ENCODE assay signal across 10 mouse cellular contexts in genomic region chr16:4374780-4375380, GRCm38 (mm10). TPM values are rescaled to one million over a fixed set of nuclear protein-coding genes. Genes with fewer than 3 reads are reported as not detected.
A peak's percentile ranks its signal among the peaks of the same experiment; 100 is the strongest.
DNase-seq lines count a peak whose midpoint lies in the region; ATAC-seq and TF ChIP-seq lines count a peak whose summit lies in the region.
"Had no signal": no experiment of that assay in that cellular context is flagged by ENCODE, and none has a peak within 500 bp of the region (broad histone marks: within the 10 kb centered on the region; RNA-seq: fewer than 3 reads in every experiment).

No protein-coding gene starts in this region.

- H3K27ac ChIP-seq in heart, embryonic 16.5 days (ENCODE audit: low read length), result peak overlapping the region; percentile 22; the same call in 1 of the 2 replicates
- no peak overlapping the region for H3K27ac ChIP-seq in midbrain, embryonic 16.5 days (ENCODE audit: low read length)
- no peak overlapping the region for H3K27ac ChIP-seq in hindbrain, postnatal 0 days
- H3K27ac ChIP-seq: limb, embryonic 15.5 days had no signal

- no peak overlapping the region for H3K9ac ChIP-seq in heart, embryonic 16.5 days (ENCODE audit: low read length)
- H3K9ac ChIP-seq in midbrain, embryonic 16.5 days (ENCODE audit: low read depth, low read length), result no peak overlapping the region
- H3K9ac ChIP-seq in hindbrain, postnatal 0 days (replicated peaks; ENCODE audit: low read length), result no peak overlapping the region
- H3K9ac ChIP-seq: limb, embryonic 15.5 days had no signal

- DNase-seq in left cerebral cortex, postnatal 25 days (ENCODE audit: low spot score in 2 of 2), result peak; percentile 40 to 42
- DNase-seq in left cerebral cortex, adult 11 months (ENCODE audit: low spot score), result no peak
- DNase-seq in adrenal gland, postnatal 25 days, result peak; percentile 70
- peak; percentile 7 to 40 for DNase-seq in lung, postnatal 4 days
- DNase-seq in spleen, postnatal 14 days (ENCODE audit: low spot score in 2 of 2), result no peak
- no peak for DNase-seq in hindbrain, postnatal 0 days (ENCODE audit: low spot score)

- no peak overlapping the region for H3K4me3 ChIP-seq in heart, embryonic 16.5 days (ENCODE audit: low read length)
- H3K4me3 ChIP-seq in midbrain, embryonic 16.5 days (ENCODE audit: low read depth, low read length), result no peak overlapping the region
- H3K4me3 ChIP-seq in hindbrain, postnatal 0 days (ENCODE audit: low read length), result no peak overlapping the region
- H3K4me3 ChIP-seq: limb, embryonic 15.5 days had no signal

- no peaks in the 10 kb centered on the region for H3K36me3 ChIP-seq in heart, embryonic 16.5 days (ENCODE audit: control insufficient read depth, insufficient read depth)
- H3K36me3 ChIP-seq in midbrain, embryonic 16.5 days (ENCODE audit: control insufficient read depth, insufficient read depth, low read length), result no peaks in the 10 kb centered on the region
- H3K36me3 ChIP-seq in hindbrain, postnatal 0 days (ENCODE audit: insufficient read depth, low read length), result no peaks in the 10 kb centered on the region
- H3K36me3 ChIP-seq: limb, embryonic 15.5 days had no signal

- TF ChIP-seq CTCF in hindbrain, postnatal 0 days (IDR thresholded peaks at IDR 0.05; ENCODE audit: low read depth), result no peak

- no peaks in the 10 kb centered on the region for H3K9me3 ChIP-seq in heart, embryonic 16.5 days (replicated peaks; ENCODE audit: control insufficient read depth, low read length)
- no peaks in the 10 kb centered on the region for H3K9me3 ChIP-seq in midbrain, embryonic 16.5 days (replicated peaks; ENCODE audit: control insufficient read depth, low read length, poor library complexity, severe bottlenecking)
- no peaks in the 10 kb centered on the region for H3K9me3 ChIP-seq in hindbrain, postnatal 0 days (ENCODE audit: low read length)
- H3K9me3 ChIP-seq: limb, embryonic 15.5 days had no signal

- H3K27me3 ChIP-seq in heart, embryonic 16.5 days (ENCODE audit: control insufficient read depth, insufficient read depth, low read length), result no peaks in the 10 kb centered on the region
- H3K27me3 ChIP-seq in midbrain, embryonic 16.5 days (ENCODE audit: control insufficient read depth, insufficient read depth, low read depth, low read length), result no peaks in the 10 kb centered on the region
- no peaks in the 10 kb centered on the region for H3K27me3 ChIP-seq in hindbrain, postnatal 0 days (ENCODE audit: insufficient read depth, low read length)
- H3K27me3 ChIP-seq: limb, embryonic 15.5 days had no signal

- intact Hi-C loops in left cerebral cortex, postnatal 25 days (cut with DNase I), result no loop called here

- H3K4me2 ChIP-seq in heart, embryonic 16.5 days (ENCODE audit: low read depth, low read length), result no peak overlapping the region
- no peak overlapping the region for H3K4me2 ChIP-seq in midbrain, embryonic 16.5 days (ENCODE audit: low read length)
- H3K4me2 ChIP-seq in hindbrain, postnatal 0 days (ENCODE audit: low read depth, low read length), result no peak overlapping the region
- H3K4me2 ChIP-seq: limb, embryonic 15.5 days had no signal

- 31% methylated on average over 7 of the region's 7 CpGs for WGBS in heart, embryonic 16.5 days
- 67% methylated on average over 7 of the region's 7 CpGs for WGBS in midbrain, embryonic 16.5 days
- 64% methylated on average over 7 of the region's 7 CpGs for WGBS in hindbrain, postnatal 0 days

- no peak for ATAC-seq in heart, embryonic 16.5 days (replicated peaks; ENCODE audit: extremely low read depth, insufficient read depth, low FRiP score)
- ATAC-seq in midbrain, embryonic 16.5 days, result no peak
- ATAC-seq in hindbrain, postnatal 0 days, result no peak
- ATAC-seq: inflammation-experienced regulatory T-cells, adult 6 months had no signal

- peaks cover 13% of the 10 kb centered on the region for H3K4me1 ChIP-seq in heart, embryonic 16.5 days (ENCODE audit: control insufficient read depth, insufficient read depth, low read length)
- H3K4me1 ChIP-seq in midbrain, embryonic 16.5 days (ENCODE audit: control insufficient read depth, insufficient read depth, low read length), result no peaks in the 10 kb centered on the region; the same call in 1 of the 2 replicates
- 0 out of 2 replicates have a peak, but pooled peaks cover 10% of the 10 kb centered on the region for H3K4me1 ChIP-seq in hindbrain, postnatal 0 days (ENCODE audit: insufficient read depth, low read length)

RNA-seq across cellular contexts. Expression of gene Adcy9, which starts 45.4 kb away (rescaled TPM):
- total RNA-seq in left cerebral cortex, postnatal 25 days (2021), result 10 to 100 TPM; 66.7 to 67.7 TPM
- 59.2 and 85.6 TPM in 2 replicates for total RNA-seq in adrenal gland, postnatal 25 days (2021)
- 1.1 and 1.6 TPM in 2 replicates for polyA plus RNA-seq in heart, embryonic 16.5 days (2015; fragmentation: Nextera tagmentation; extraction: Ambion mirVana)
- polyA plus RNA-seq in midbrain, embryonic 16.5 days (2015; fragmentation: Nextera tagmentation; extraction: Ambion mirVana), result 4.0 and 4.3 TPM in 2 replicates
- 27.7 and 31.6 TPM in 2 replicates for total RNA-seq in hindbrain, postnatal 0 days (2014; rRNA removed)
- polyA plus RNA-seq in hindbrain, postnatal 0 days (2015; fragmentation: Nextera tagmentation; extraction: Ambion mirVana), result 4.0 and 4.3 TPM in 2 replicates

Comparison
In these comparisons a context has a peak if more than half of its experiments do, and no peak if none do; other contexts are left out.
1. DNase-seq: peak in left cerebral cortex, postnatal 25 days (2 of 2), adrenal gland, postnatal 25 days (single experiment) and lung, postnatal 4 days (2 of 2); none in left cerebral cortex, adult 11 months (single experiment), spleen, postnatal 14 days (0 of 2) and hindbrain, postnatal 0 days (single experiment).